In the genomic region with DNA sequence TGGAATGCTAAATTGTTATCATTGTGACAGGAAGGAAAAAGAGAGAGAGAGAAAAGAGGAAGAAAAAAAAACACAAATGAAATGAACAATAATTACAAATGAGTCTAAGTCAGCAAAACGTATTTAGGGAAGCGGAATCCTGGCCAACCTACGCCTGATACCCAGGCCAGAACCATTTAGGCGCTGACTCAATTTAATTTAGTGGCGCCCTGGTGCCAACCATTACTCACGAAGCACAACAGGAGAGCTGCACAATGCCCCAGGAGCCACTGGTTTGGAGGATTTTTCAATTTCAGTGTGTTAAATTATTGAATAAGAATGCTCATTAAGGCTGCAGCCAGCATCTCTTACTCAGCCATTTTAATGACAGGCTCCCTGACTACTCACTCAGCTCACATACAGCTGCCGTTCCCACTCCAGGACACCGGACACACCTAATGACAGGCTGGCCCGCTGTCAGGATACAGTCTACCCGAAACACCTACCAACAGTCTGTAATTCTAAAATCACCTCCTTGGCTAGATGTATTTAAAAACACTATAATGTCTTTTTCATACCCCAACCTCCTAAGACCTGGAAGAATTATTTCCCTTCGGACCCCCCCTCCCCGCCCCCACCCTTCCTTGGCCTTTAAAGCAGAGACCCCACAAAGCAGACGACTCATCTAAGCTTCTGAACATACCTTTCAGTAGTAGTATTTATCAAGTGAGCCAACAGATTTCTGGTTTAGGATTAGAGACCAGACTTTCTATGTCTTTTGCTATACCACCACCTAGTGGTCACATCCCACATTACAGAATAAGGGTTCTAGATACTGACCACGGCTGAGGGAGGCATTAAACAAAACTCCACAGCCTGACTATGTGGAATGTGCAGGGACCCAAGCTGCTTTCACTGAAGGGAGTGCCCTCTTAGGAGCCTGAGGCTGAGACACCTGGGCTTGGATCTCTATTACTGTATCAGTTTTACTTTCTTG, we compare ENCODE assay signal across 8 mouse cellular contexts. TPM values are rescaled to one million over a fixed set of nuclear protein-coding genes. Genes with fewer than 3 reads are reported as not detected.
DNase-seq lines count a peak whose midpoint lies in the region; ATAC-seq and TF ChIP-seq lines count a peak whose summit lies in the region.

No protein-coding gene starts in this region.

- peak; percentile 62 to 84 for DNase-seq in heart, adult 18-20 months
- DNase-seq in heart, embryonic 10.5 days (ENCODE audit: low spot score), result no peak
- peak; percentile 79 for DNase-seq in G1E (ENCODE audit: low spot score)
- DNase-seq in cerebellum, postnatal 14 days, result peak; percentile 92 to 93
- DNase-seq in layer of hippocampus, adult 9-10 months (ENCODE audit: low spot score), result peak; percentile 89
- DNase-seq in spleen, postnatal 10 days (ENCODE audit: low spot score in 2 of 2), result peak; percentile 36 to 63

- no peak overlapping the region for H3K4me3 ChIP-seq in heart, embryonic 10.5 days
- H3K4me3 ChIP-seq in G1E (ENCODE audit: low read depth, low read length), result no peak overlapping the region

- H3K36me3 ChIP-seq in heart, embryonic 10.5 days, result peaks cover 14% of the 10 kb centered on the region; the same call in 1 of the 2 replicates
- peaks cover 95% of the 10 kb centered on the region for H3K36me3 ChIP-seq in G1E (replicated peaks)

- 0 out of 2 replicates have a peak, but pooled peaks cover 3% of the 10 kb centered on the region for H3K4me1 ChIP-seq in heart, embryonic 10.5 days
- no peaks in the 10 kb centered on the region for H3K4me1 ChIP-seq in G1E (ENCODE audit: insufficient read depth, low read depth, low read length)

- ATAC-seq in G1E (ENCODE audit: extremely low read depth, insufficient number of reproducible peaks, low FRiP score, poor library complexity, severe bottlenecking), result peak; percentile 50; the same call in 1 of the 2 replicates
- peak; percentile 39 to 54; a peak in 2 of 4 replicates for ATAC-seq in hematopoietic stem cell, adult 5-6 weeks (replicated peaks in 1 of 2; ENCODE audit: insufficient read depth in 1 of 2, low FRiP score in 2 of 2, low TSS enrichment in 1 of 2, low read depth in 1 of 2, poor library complexity in 2 of 2, severe bottlenecking in 2 of 2)
- peak; percentile 71 for ATAC-seq in megakaryocyte-erythroid progenitor cell, adult 5-6 weeks (replicated peaks; ENCODE audit: low FRiP score, low TSS enrichment, poor library complexity, severe bottlenecking)

- no peak overlapping the region for H3K27ac ChIP-seq in heart, embryonic 10.5 days

- H3K9me3 ChIP-seq in heart, embryonic 10.5 days, result no peaks in the 10 kb centered on the region
- no peaks in the 10 kb centered on the region for H3K9me3 ChIP-seq in G1E (replicated peaks)

- WGBS in heart, embryonic 10.5 days, result 68% methylated on average over 14 of the region's 14 CpGs

- TF ChIP-seq CTCF in G1E (IDR thresholded peaks at IDR 0.05; ENCODE audit: low read depth, low read length), result peak; percentile 56

- H3K27me3 ChIP-seq in heart, embryonic 10.5 days (ENCODE audit: insufficient read depth, poor library complexity, severe bottlenecking), result peaks cover 5% of the 10 kb centered on the region
- no peaks in the 10 kb centered on the region for H3K27me3 ChIP-seq in G1E (ENCODE audit: insufficient read depth, low read length)

RNA-seq across cellular contexts. Expression of a gene that starts 17.9 kb away (rescaled TPM):
- 1 to 10 TPM in 1 of 2 experiments, under 1 TPM in 1; 0.45 to 1.5 TPM for total RNA-seq in heart, adult 18-20 months (2021)
- polyA plus RNA-seq in heart, embryonic 10.5 days (2016; fragmentation: Nextera tagmentation; extraction: Ambion mirVana), result 2.5 and 5.9 TPM in 2 replicates
- total RNA-seq in G1E (2014; fragmentation: Nextera tagmentation), result not detected in 2 replicates
- total RNA-seq in G1E (2017), result 0.11 and 0.17 TPM in 2 replicates
- not detected in 2 replicates for polyA plus RNA-seq in G1E (2012)
- total RNA-seq in hematopoietic stem cell, adult 5-6 weeks (2017), result 0.30 and 0.56 TPM in 2 replicates
- total RNA-seq in megakaryocyte-erythroid progenitor cell, adult 5-6 weeks (2014; fragmentation: Nextera tagmentation), result 0.83 and 1.5 TPM in 2 replicates
- 0.42 and 0.50 TPM in 2 replicates for total RNA-seq in megakaryocyte-erythroid progenitor cell, adult 5-6 weeks (2017)
